Mouse (Mus musculus) liver, embryonic 14.5 days (tissue): ENCODE measurements around the gene Fbxo41.

Source experiments
- CTCF ChIP-seq: IDR thresholded peaks from 2 replicates; pipeline ENCODE4 v1.5.1; 2016; ENCODE audit warnings: antibody characterized with exemption, low read depth, control low read depth
- EP300 ChIP-seq: IDR thresholded peaks from 2 replicates; pipeline ENCODE4 v1.6.1; 2016; ENCODE audit warnings: antibody characterized with exemption, low read depth

DNA sequence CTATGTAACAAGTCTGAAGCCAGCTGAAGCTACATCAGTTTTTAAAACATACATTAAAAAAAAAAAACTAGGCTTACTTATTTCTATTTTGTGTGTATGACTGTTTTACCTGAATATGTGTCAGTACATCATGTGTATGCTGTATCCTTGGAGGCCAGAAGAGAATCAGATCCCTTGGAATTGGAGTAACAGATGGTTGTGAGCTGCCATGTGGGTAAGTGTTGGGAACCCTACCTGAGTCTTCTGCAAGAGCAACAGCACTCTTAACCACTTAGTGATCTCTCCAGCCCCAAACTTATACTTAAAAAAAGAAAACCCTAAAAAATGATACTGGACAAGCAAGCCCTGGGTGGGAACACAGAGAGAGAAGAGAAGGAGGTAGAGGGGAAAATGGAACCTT, 5.8 kb downstream of the Fbxo41 start:
- TF ChIP-seq CTCF = no peak
- no peak for TF ChIP-seq EP300
